Mouse (Mus musculus): ENCODE results near the gene Ehd2.

Ehd2 gene

GRCm38 (mm10) chr7:15975904-15976303, 8.5 kb upstream of the Ehd2 start:
- peak; percentile 51 to 80 for DNase-seq (ENCODE audit: inconsistent age in 2 of 2, low spot score in 1 of 2)

- DNase-seq (ENCODE audit: inconsistent age in 2 of 2, low spot score in 1 of 2): peak in 1 of 2 experiments; percentile 37
These were observed 8.1 kb upstream of the Ehd2 start for GRCm38 (mm10) chr7:15975451-15975850.

- DNase-seq (ENCODE audit: inconsistent age in 2 of 2, low spot score in 1 of 2): peak; percentile 58 to 84
These were observed 7.3 kb upstream of the Ehd2 start for GRCm38 (mm10) chr7:15974712-15975111.

GRCm38 (mm10) chr7:15972247-15972646, 4.9 kb upstream of the Ehd2 start:
- DNase-seq (ENCODE audit: inconsistent age in 2 of 2, low spot score in 1 of 2): no peak

- DNase-seq (ENCODE audit: inconsistent age in 2 of 2, low spot score in 1 of 2): no peak
These were observed 2.3 kb upstream of the Ehd2 start for GRCm38 (mm10) chr7:15969674-15970073.

- no peak for DNase-seq (ENCODE audit: inconsistent age in 2 of 2, low spot score in 1 of 2)
These were observed 955 bp upstream of the Ehd2 start for GRCm38 (mm10) chr7:15968322-15968721.

- DNase-seq (ENCODE audit: inconsistent age in 2 of 2, low spot score in 1 of 2): peak in 1 of 2 experiments; percentile 8
These were observed 878 bp downstream of the Ehd2 start for GRCm38 (mm10) chr7:15966489-15966888.

- no peak for DNase-seq (ENCODE audit: inconsistent age in 2 of 2, low spot score in 1 of 2)
These were observed 3.3 kb downstream of the Ehd2 start for GRCm38 (mm10) chr7:15963798-15964652.

GRCm38 (mm10) chr7:15962311-15963288, 4.8 kb downstream of the Ehd2 start:
- peak; percentile 82 to 94 for DNase-seq (ENCODE audit: inconsistent age in 2 of 2, low spot score in 1 of 2)

- no peak for DNase-seq (ENCODE audit: inconsistent age in 2 of 2, low spot score in 1 of 2)
These were observed 5.6 kb downstream of the Ehd2 start for GRCm38 (mm10) chr7:15961798-15962197.

GRCm38 (mm10) chr7:15961239-15961638, 6.1 kb downstream of the Ehd2 start:
- DNase-seq (ENCODE audit: inconsistent age in 2 of 2, low spot score in 1 of 2): peak; percentile 4 to 52

GRCm38 (mm10) chr7:15960691-15961090, 6.7 kb downstream of the Ehd2 start:
- DNase-seq (ENCODE audit: inconsistent age in 2 of 2, low spot score in 1 of 2): peak in 1 of 2 experiments; percentile 13

- no peak for DNase-seq (ENCODE audit: inconsistent age in 2 of 2, low spot score in 1 of 2)
These were observed 11.2 kb downstream of the Ehd2 start for GRCm38 (mm10) chr7:15956143-15956542.

- DNase-seq (ENCODE audit: inconsistent age in 2 of 2, low spot score in 1 of 2): no peak
These were observed 11.9 kb downstream of the Ehd2 start for GRCm38 (mm10) chr7:15955509-15955908.

GRCm38 (mm10) chr7:15954978-15955443, 12.4 kb downstream of the Ehd2 start:
- peak; percentile 47 to 66 for DNase-seq (ENCODE audit: inconsistent age in 2 of 2, low spot score in 1 of 2)

- no peak for DNase-seq (ENCODE audit: inconsistent age in 2 of 2, low spot score in 1 of 2)
These were observed 12.9 kb downstream of the Ehd2 start for GRCm38 (mm10) chr7:15954436-15954835.

GRCm38 (mm10) chr7:15953307-15954074, 13.9 kb downstream of the Ehd2 start:
- DNase-seq (ENCODE audit: inconsistent age in 2 of 2, low spot score in 1 of 2): peak in 1 of 2 experiments; percentile 32

- DNase-seq (ENCODE audit: inconsistent age in 2 of 2, low spot score in 1 of 2): no peak
These were observed 15.0 kb downstream of the Ehd2 start for GRCm38 (mm10) chr7:15952416-15952815.

GRCm38 (mm10) chr7:15950008-15950407, 17.4 kb downstream of the Ehd2 start:
- peak in 1 of 2 experiments; percentile 35 for DNase-seq (ENCODE audit: inconsistent age in 2 of 2, low spot score in 1 of 2)

GRCm38 (mm10) chr7:15949216-15949790, 18.1 kb downstream of the Ehd2 start:
- DNase-seq (ENCODE audit: inconsistent age in 2 of 2, low spot score in 1 of 2): peak in 1 of 2 experiments; percentile 51
